Mouse (Mus musculus) embryonic facial prominence, embryonic 11.5 days (tissue): ENCODE data around the gene Prdm9. TPM values are rescaled to one million over a fixed set of nuclear protein-coding genes. Genes with fewer than 3 reads are reported as not detected.

Experiments used
- ATAC-seq: fragments of 200-750 bp; cut with Nextera tagmentation; replicated peaks from 2 replicates; pipeline ENCODE4 v1.8.0; 2017; ENCODE audit warnings: low read depth; ENCODE audit not compliant: insufficient number of reproducible peaks, low FRiP score, low TSS enrichment
- DNase-seq: peaks from one replicate; pipeline ENCODE4 v3.0.0-alpha.2; 2015; ENCODE audit warnings: low spot score
- H3K27ac ChIP-seq: fragments of 300-500 bp; sonication (generic); replicated peaks from 2 replicates; pipeline ENCODE4 v1.5.1; 2014; ENCODE audit warnings: mild to moderate bottlenecking, low read depth, low read length, control low read depth
- H3K27me3 ChIP-seq: fragments of 300-500 bp; sonication (generic); 2 replicates; pipeline ENCODE4 v1.6.1; 2014; ENCODE audit warnings: mild to moderate bottlenecking, low read length, moderate library complexity, mixed read lengths; ENCODE audit not compliant: control insufficient read depth, insufficient read depth
- H3K36me3 ChIP-seq: fragments of 300-500 bp; sonication (generic); replicated peaks from 2 replicates; pipeline ENCODE4 v1.6.1; 2014; ENCODE audit warnings: low read depth, mild to moderate bottlenecking, low read length, moderate library complexity, mixed read lengths; ENCODE audit not compliant: control insufficient read depth, insufficient read depth
- H3K4me1 ChIP-seq: fragments of 300-500 bp; sonication (generic); 2 replicates; pipeline ENCODE4 v1.6.1; 2014; ENCODE audit warnings: low read length, mixed read lengths; ENCODE audit not compliant: control insufficient read depth, insufficient read depth
- H3K4me2 ChIP-seq: fragments of 300-500 bp; sonication (generic); 2 replicates; pipeline ENCODE4 v1.6.1; 2014; ENCODE audit warnings: low read depth, mild to moderate bottlenecking, control low read depth, low read length, moderate library complexity
- H3K4me3 ChIP-seq: fragments of 300-500 bp; sonication (generic); 2 replicates; pipeline ENCODE4 v1.5.1; 2014; ENCODE audit warnings: low read depth, low read length, control low read depth
- H3K9ac ChIP-seq: fragments of 300-500 bp; sonication (generic); replicated peaks from 2 replicates; pipeline ENCODE4 v1.6.1; 2014; ENCODE audit warnings: mild to moderate bottlenecking, control low read depth, low read length
- H3K9me3 ChIP-seq: fragments of 300-500 bp; sonication (generic); replicated peaks from 2 replicates; pipeline ENCODE4 v1.6.1; 2016; ENCODE audit warnings: mild to moderate bottlenecking, low read length, inconsistent platforms, mixed read lengths; ENCODE audit not compliant: control insufficient read depth
- WGBS: fragments of 180-500 bp; shearing (Covaris S2); extraction: QIAGEN DNeasy Blood & Tissue Kit; methylation state at CpG from one replicate; pipeline ENCODE4 v1.1.7; 2014; 5-methylcytosine and 5-hydroxymethylcytosine counted together
- polyA plus RNA-seq: library from polyadenylated mRNA; unstranded; fragments of >200 nt; fragmentation: Nextera tagmentation; extraction: Ambion mirVana; gene quantifications from 2 replicates; pipeline ENCODE4 v1.2.1, GENCODE M21; 2014

The Prdm9 gene
- polyA plus RNA-seq = 0.81 and 0.94 TPM in 2 replicates

DNA sequence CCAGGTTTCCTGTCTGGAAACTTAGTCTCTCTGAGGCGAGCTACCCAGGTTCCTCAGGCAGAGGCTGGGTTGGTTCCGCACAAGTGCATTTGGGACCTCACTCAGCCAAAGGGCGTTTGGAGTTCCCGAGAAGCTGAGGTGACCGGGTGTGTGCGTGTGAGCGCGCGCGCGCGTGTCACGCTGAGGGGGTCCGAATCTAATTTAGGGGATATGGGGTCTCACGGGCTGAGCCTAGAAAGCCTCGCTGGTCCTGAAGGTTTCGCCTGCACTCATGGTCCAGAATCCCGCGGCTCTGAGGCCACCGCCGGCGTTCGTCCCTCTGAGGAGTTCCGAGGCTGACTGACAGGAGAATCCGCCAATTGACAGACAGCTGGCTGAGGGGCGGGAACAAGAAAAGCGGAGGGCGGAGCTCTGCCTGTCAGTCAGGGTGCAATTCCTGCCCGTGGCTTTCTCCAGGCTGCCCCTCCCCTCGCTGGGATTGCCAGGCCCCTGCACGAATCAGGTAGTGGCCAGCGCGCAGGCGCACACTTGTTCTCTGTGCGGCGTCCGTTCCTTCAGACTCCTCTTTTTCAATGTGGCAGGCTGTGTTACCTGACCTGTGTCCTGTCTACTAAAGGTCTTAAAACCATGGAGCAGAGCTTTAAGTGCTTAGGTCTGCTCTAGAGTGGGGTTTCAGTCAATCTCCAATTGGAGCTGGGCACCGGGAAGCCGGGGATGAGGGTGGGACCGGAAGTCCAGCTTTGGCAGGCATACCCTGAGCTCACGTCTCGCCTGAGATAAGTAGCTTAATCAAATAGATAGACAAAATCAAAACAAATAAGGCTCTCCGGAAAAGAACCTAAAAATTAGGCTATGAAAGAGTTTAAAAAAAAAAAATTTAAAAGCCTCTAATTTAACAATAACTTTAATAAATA lies at the start of gene Prdm9:
TSS of gene Prdm9 (minus strand) at position 341 of the 914 bp plus-strand sequence.
- peak within 1 kb of the TSS; percentile 58 for H3K4me3 ChIP-seq
- WGBS = under 1% methylated on average over 43 of the region's 43 CpGs

DNA sequence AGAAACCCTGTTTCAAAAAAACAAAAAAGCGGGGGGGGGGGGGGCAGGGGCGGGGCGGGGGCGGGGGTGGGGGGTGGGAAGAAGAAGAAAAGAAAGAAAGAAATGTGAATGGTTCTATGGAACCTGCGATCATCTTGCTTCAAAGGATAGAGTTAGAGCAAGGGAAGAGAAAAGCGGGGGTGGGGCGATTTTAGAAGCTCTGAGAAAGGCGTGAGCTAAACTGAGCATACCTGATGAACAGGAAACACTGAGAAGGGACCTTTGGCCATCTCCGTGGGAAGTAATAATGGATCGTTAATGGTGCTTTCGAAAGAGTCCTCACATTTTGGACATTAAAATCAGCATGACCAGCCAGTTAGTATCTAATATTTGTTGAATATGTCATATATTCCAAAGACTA lies 35.3 kb upstream of the Prdm9 start:
- no peak overlapping the region for H3K4me2 ChIP-seq
- ATAC-seq = no peak
- WGBS = 88% methylated on average over 9 of the region's 11 CpGs

More for the DNA sequence above, at the start of gene Prdm9:
- H3K27me3 ChIP-seq = no peaks in the 10 kb centered on the region
- DNase-seq = peak; percentile 99
- peak within 1 kb of the TSS; percentile 81 for H3K27ac ChIP-seq
- H3K4me1 ChIP-seq = no peaks in the 10 kb centered on the region
- peak; percentile 98 for ATAC-seq
- H3K9ac ChIP-seq = peak within 1 kb of the TSS; percentile 74
- H3K36me3 ChIP-seq = no peaks in the 10 kb centered on the region
- no peaks in the 10 kb centered on the region for H3K9me3 ChIP-seq
- H3K4me2 ChIP-seq = peak within 1 kb of the TSS; percentile 84

DNA sequence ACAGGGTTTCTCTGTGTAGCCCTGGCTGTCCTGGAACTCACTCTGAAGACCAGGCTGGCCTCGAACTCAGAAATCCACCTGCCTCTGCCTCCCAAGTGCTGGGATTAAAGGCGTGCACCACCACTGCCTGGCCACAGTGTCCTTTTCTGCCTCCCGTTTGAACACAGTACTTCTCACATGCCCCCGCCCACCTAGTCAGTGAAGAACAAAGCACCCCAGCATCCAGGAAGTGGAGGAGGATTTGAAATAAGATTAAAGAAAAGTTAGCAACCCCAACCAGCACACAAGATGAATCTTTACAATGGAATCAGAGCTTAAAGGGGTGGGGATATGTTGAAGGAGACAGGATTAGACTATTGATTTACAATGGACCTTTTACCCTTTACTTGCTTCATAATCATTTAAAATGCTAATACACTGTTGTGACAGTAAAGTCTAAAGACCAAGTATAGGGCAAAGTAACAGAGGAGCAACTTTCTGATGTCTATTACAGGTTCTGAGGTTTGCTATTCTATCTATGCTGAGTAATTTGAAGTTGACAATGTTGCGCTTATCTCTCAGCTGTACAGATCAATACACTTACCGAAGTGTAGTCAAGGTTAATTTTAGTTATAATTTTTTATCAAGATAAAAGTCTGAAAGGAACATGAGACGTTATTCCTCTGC lies 27.2 kb upstream of the Prdm9 start:
- H3K27ac ChIP-seq = no peak overlapping the region
- 85% methylated on average over 7 of the region's 7 CpGs for WGBS
- DNase-seq (no peak), ATAC-seq (no peak)
- H3K4me2 ChIP-seq = no peak overlapping the region
- no peaks in the 10 kb centered on the region for H3K27me3 ChIP-seq
- H3K9ac ChIP-seq = no peak overlapping the region
- H3K9me3 ChIP-seq = no peaks in the 10 kb centered on the region
- H3K4me1 ChIP-seq = no peaks in the 10 kb centered on the region
- H3K4me3 ChIP-seq = no peak overlapping the region
- H3K36me3 ChIP-seq = no peaks in the 10 kb centered on the region

More for the DNA sequence above, 35.3 kb upstream of the Prdm9 start:
- Histone ChIP-seq H3K36me3 (no peaks in the 10 kb centered on the region), H3K27ac (no peak overlapping the region), H3K4me1 (no peaks in the 10 kb centered on the region), H3K27me3 (no peaks in the 10 kb centered on the region), H3K9me3 (no peaks in the 10 kb centered on the region), H3K9ac (no peak overlapping the region), H3K4me3 (no peak overlapping the region)
- no peak for DNase-seq

DNA sequence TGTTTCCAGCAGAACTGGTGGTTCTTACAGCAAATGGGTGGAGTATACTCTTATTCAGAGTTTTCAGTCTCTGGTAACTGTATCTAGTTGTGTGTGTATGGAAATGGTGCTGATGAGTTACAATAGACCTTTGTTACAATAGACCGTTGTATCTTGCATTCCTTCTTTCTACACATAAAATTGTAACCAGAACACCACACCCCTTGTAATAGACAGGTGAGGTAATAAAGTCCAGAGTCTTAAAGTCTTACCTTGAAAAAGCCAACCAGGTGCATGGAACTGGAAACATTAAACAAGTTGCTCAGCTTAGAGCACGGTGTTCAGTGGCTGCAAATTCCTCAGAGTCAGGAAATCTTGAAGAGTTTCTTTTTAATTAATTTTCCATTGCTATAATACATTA lies 24.0 kb upstream of the Prdm9 start:
- Histone ChIP-seq H3K4me1 (no peaks in the 10 kb centered on the region), H3K9ac (no peak overlapping the region), H3K36me3 (no peaks in the 10 kb centered on the region), H3K27ac (no peak overlapping the region), H3K4me2 (no peak overlapping the region), H3K27me3 (no peaks in the 10 kb centered on the region), H3K9me3 (no peaks in the 10 kb centered on the region), H3K4me3 (no peak overlapping the region)
- WGBS = 79% methylated on average over 2 of the region's 2 CpGs
- DNase-seq (no peak), ATAC-seq (no peak)

DNA sequence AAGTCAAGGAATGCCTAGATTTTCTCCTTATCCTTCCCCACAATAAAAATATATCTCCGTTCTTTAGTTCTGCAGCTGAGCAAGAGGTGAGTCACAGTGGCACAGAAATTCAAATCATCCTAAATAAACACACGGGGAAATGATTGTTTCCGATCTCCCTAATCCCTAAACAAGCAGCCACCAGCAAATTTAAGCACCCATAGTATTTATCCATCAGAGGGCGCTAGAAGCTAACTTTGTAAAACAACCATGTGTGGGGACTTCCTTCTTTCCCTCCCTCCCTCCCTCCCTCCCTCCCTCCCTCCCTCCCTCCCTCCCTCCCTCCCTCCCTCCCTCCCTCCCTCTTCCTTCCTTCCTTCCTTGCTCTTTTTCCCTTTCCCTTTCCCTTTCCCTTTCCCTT lies 21.5 kb upstream of the Prdm9 start:
- Histone ChIP-seq H3K36me3 (no peaks in the 10 kb centered on the region), H3K4me2 (no peak overlapping the region), H3K27me3 (no peaks in the 10 kb centered on the region), H3K4me3 (no peak overlapping the region), H3K9ac (no peak overlapping the region), H3K27ac (no peak overlapping the region), H3K4me1 (no peaks in the 10 kb centered on the region), H3K9me3 (no peaks in the 10 kb centered on the region)
- WGBS = 32% methylated on average over 4 of the region's 4 CpGs
- peak; percentile 49 for DNase-seq
- ATAC-seq = no peak

DNA sequence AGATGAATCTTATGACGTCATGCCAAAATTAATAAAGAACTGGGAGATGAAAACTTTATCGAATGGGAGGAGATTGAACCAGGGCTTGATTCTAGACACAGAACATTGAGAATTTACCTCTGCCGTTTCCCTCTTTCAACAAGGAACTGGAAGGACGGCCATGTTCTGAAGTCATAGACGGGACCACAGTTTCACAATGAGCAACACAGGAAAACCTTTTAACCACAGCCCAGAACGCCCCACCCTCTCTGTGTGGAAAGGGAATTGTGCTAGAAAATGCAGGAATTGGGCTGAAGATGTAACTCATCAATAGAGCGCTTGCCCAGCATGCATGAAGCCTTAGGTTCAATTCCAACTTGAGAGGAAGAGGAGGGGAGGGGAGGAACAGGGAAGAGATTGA lies 18.9 kb upstream of the Prdm9 start:
- ATAC-seq (no peak; the same call in 1 of the 2 replicates), DNase-seq (no peak)
- Histone ChIP-seq H3K4me1 (no peaks in the 10 kb centered on the region), H3K27ac (no peak overlapping the region), H3K9me3 (no peaks in the 10 kb centered on the region), H3K27me3 (no peaks in the 10 kb centered on the region), H3K4me2 (no peak overlapping the region), H3K4me3 (no peak overlapping the region), H3K9ac (no peak overlapping the region), H3K36me3 (no peaks in the 10 kb centered on the region)
- WGBS = 86% methylated on average over 7 of the region's 7 CpGs

DNA sequence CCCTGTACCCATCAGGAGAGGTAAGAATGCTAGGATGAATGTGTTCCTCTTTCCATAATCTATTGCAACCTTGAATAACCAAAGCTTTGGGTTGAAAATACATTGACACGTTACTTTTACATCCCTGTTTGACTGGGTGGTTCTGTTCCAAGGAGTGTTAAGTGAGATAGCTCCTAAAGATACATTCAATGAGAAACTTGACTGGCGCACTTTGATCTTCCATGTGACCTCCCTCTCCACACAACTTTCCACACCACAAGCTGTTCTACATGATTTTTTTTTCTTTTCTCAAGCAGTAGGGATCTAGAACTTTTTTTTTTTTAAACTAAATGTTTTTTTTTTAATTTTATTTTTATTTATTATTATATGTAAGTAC lies 15.9 kb upstream of the Prdm9 start:
- H3K27ac ChIP-seq = no peak overlapping the region
- no peaks in the 10 kb centered on the region for H3K4me1 ChIP-seq
- H3K9me3 ChIP-seq = no peaks in the 10 kb centered on the region
- 76% methylated on average over 2 of the region's 2 CpGs for WGBS
- H3K4me3 ChIP-seq = no peak overlapping the region
- H3K36me3 ChIP-seq = no peaks in the 10 kb centered on the region
- no peak for DNase-seq
- H3K4me2 ChIP-seq = no peak overlapping the region
- no peak for ATAC-seq
- no peak overlapping the region for H3K9ac ChIP-seq
- no peaks in the 10 kb centered on the region for H3K27me3 ChIP-seq
